Mouse (Mus musculus): ENCODE measurements around the gene Padi2. TPM values are rescaled to one million over a fixed set of nuclear protein-coding genes. Genes with fewer than 3 reads are reported as not detected.

Gene Padi2
- 0.23 and 1.3 TPM in 2 replicates for polyA plus RNA-seq (2014; fragmentation: Nextera tagmentation; extraction: Ambion mirVana)

GRCm38 (mm10) chr4:140906076-140906826 is at the start of gene Padi2:
TSS of gene Padi2 (plus strand) at chr4:140906344.
- Histone ChIP-seq H3K4me1 (replicated peaks; ENCODE audit: control insufficient read depth, insufficient read depth, low read length) (peaks cover 7% of the 10 kb centered on the region), H3K36me3 (ENCODE audit: control insufficient read depth, insufficient read depth, low read length) (no peaks in the 10 kb centered on the region), H3K9ac (ENCODE audit: low read length) (peak within 1 kb of the TSS; percentile 37; the same call in 1 of the 2 replicates), H3K27ac (ENCODE audit: low read depth, low read length) (no peak within 1 kb of the TSS), H3K27me3 (ENCODE audit: control insufficient read depth, insufficient read depth, low read length) (peaks cover 15% of the 10 kb centered on the region), H3K9me3 (ENCODE audit: control insufficient read depth, low read length) (no peaks in the 10 kb centered on the region), H3K4me2 (ENCODE audit: low read depth, low read length, severe bottlenecking) (peak within 1 kb of the TSS; percentile 65), H3K4me3 (ENCODE audit: low read depth, low read length) (peak within 1 kb of the TSS; percentile 29)
- peak; percentile 80 for ATAC-seq (replicated peaks; ENCODE audit: low FRiP score)
- peak; percentile 93 for DNase-seq (ENCODE audit: low spot score)
- 3% methylated on average over 37 of the region's 37 CpGs for whole genome bisulfite sequencing

GRCm38 (mm10) chr4:140857041-140857440 is 49.1 kb upstream of the Padi2 start:
- Histone ChIP-seq H3K9ac (ENCODE audit: low read length) (no peak overlapping the region), H3K27ac (ENCODE audit: low read depth, low read length) (no peak overlapping the region), H3K27me3 (ENCODE audit: control insufficient read depth, insufficient read depth, low read length) (no peaks in the 10 kb centered on the region), H3K9me3 (ENCODE audit: control insufficient read depth, low read length) (no peaks in the 10 kb centered on the region), H3K4me1 (replicated peaks; ENCODE audit: control insufficient read depth, insufficient read depth, low read length) (no peaks in the 10 kb centered on the region; the same call in 1 of the 2 replicates), H3K36me3 (ENCODE audit: control insufficient read depth, insufficient read depth, low read length) (no peaks in the 10 kb centered on the region), H3K4me2 (ENCODE audit: low read depth, low read length, severe bottlenecking) (no peak overlapping the region), H3K4me3 (ENCODE audit: low read depth, low read length) (no peak overlapping the region)
- ATAC-seq (replicated peaks; ENCODE audit: low FRiP score) (no peak), DNase-seq (ENCODE audit: low spot score) (no peak)
- WGBS = 86% methylated on average over 5 of the region's 5 CpGs

GRCm38 (mm10) chr4:140857813-140858212 is 48.3 kb upstream of the Padi2 start:
- Histone ChIP-seq H3K9me3 (ENCODE audit: control insufficient read depth, low read length) (no peaks in the 10 kb centered on the region), H3K4me3 (ENCODE audit: low read depth, low read length) (no peak overlapping the region), H3K4me2 (ENCODE audit: low read depth, low read length, severe bottlenecking) (no peak overlapping the region), H3K27me3 (ENCODE audit: control insufficient read depth, insufficient read depth, low read length) (no peaks in the 10 kb centered on the region), H3K36me3 (ENCODE audit: control insufficient read depth, insufficient read depth, low read length) (no peaks in the 10 kb centered on the region), H3K9ac (ENCODE audit: low read length) (no peak overlapping the region), H3K4me1 (replicated peaks; ENCODE audit: control insufficient read depth, insufficient read depth, low read length) (no peaks in the 10 kb centered on the region; the same call in 1 of the 2 replicates), H3K27ac (ENCODE audit: low read depth, low read length) (no peak overlapping the region)
- no peak for ATAC-seq (replicated peaks; ENCODE audit: low FRiP score)
- WGBS = 87% methylated on average over 7 of the region's 7 CpGs
- DNase-seq (ENCODE audit: low spot score) = no peak

GRCm38 (mm10) chr4:140859291-140859690 is 46.9 kb upstream of the Padi2 start:
- H3K27ac ChIP-seq (ENCODE audit: low read depth, low read length) = no peak overlapping the region

GRCm38 (mm10) chr4:140860125-140860766 is 45.9 kb upstream of the Padi2 start:
- no peak for ATAC-seq (replicated peaks; ENCODE audit: low FRiP score)
- H3K4me2 ChIP-seq (ENCODE audit: low read depth, low read length, severe bottlenecking) = no peak overlapping the region
- no peaks in the 10 kb centered on the region for H3K9me3 ChIP-seq (ENCODE audit: control insufficient read depth, low read length)
- H3K4me3 ChIP-seq (ENCODE audit: low read depth, low read length) = no peak overlapping the region
- H3K9ac ChIP-seq (ENCODE audit: low read length) = no peak overlapping the region
- WGBS = 60% methylated on average over 7 of the region's 7 CpGs
- no peak for DNase-seq (ENCODE audit: low spot score)
- no peaks in the 10 kb centered on the region; the same call in 1 of the 2 replicates for H3K4me1 ChIP-seq (replicated peaks; ENCODE audit: control insufficient read depth, insufficient read depth, low read length)
- H3K27me3 ChIP-seq (ENCODE audit: control insufficient read depth, insufficient read depth, low read length) = no peaks in the 10 kb centered on the region
- no peaks in the 10 kb centered on the region for H3K36me3 ChIP-seq (ENCODE audit: control insufficient read depth, insufficient read depth, low read length)
- H3K27ac ChIP-seq (ENCODE audit: low read depth, low read length) = no peak overlapping the region

More at GRCm38 (mm10) chr4:140859291-140859690, 46.9 kb upstream of the Padi2 start:
- no peak for ATAC-seq (replicated peaks; ENCODE audit: low FRiP score)
- H3K9ac ChIP-seq (ENCODE audit: low read length) = no peak overlapping the region
- no peak overlapping the region for H3K4me3 ChIP-seq (ENCODE audit: low read depth, low read length)
- no peak for DNase-seq (ENCODE audit: low spot score)
- WGBS = 83% methylated on average over 11 of the region's 11 CpGs
- no peaks in the 10 kb centered on the region for H3K27me3 ChIP-seq (ENCODE audit: control insufficient read depth, insufficient read depth, low read length)
- no peaks in the 10 kb centered on the region for H3K9me3 ChIP-seq (ENCODE audit: control insufficient read depth, low read length)
- H3K4me1 ChIP-seq (replicated peaks; ENCODE audit: control insufficient read depth, insufficient read depth, low read length) = no peaks in the 10 kb centered on the region; the same call in 1 of the 2 replicates
- no peak overlapping the region for H3K4me2 ChIP-seq (ENCODE audit: low read depth, low read length, severe bottlenecking)
- H3K36me3 ChIP-seq (ENCODE audit: control insufficient read depth, insufficient read depth, low read length) = no peaks in the 10 kb centered on the region

DNA sequence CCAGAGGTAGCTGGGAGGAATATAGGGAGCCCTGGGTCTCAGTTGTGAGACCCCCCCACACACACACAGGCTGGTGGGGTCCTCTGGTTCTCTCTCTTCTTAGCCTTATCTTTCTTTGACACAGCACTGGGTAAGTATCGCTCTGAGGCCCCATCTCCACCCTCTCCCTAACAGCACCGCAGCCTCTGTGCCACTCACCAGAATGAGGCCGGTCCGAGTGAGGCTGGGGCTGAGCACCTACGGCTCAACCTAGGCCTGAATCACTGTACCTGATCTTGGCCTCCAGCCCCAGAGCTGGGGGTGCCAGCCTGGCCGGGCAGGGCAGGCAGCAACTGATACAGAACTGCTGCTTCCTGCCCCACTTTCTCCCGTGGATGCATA is 45.4 kb upstream of the Padi2 start:
- Histone ChIP-seq H3K9ac (ENCODE audit: low read length) (no peak overlapping the region), H3K9me3 (ENCODE audit: control insufficient read depth, low read length) (no peaks in the 10 kb centered on the region), H3K27ac (ENCODE audit: low read depth, low read length) (no peak overlapping the region), H3K4me1 (replicated peaks; ENCODE audit: control insufficient read depth, insufficient read depth, low read length) (no peaks in the 10 kb centered on the region; the same call in 1 of the 2 replicates), H3K27me3 (ENCODE audit: control insufficient read depth, insufficient read depth, low read length) (no peaks in the 10 kb centered on the region), H3K36me3 (ENCODE audit: control insufficient read depth, insufficient read depth, low read length) (no peaks in the 10 kb centered on the region), H3K4me2 (ENCODE audit: low read depth, low read length, severe bottlenecking) (no peak overlapping the region), H3K4me3 (ENCODE audit: low read depth, low read length) (no peak overlapping the region)
- ATAC-seq (replicated peaks; ENCODE audit: low FRiP score) (no peak), DNase-seq (ENCODE audit: low spot score) (no peak)
- 85% methylated on average over 7 of the region's 7 CpGs for WGBS

- H3K27me3 ChIP-seq (ENCODE audit: control insufficient read depth, insufficient read depth, low read length) = no peaks in the 10 kb centered on the region
- H3K36me3 ChIP-seq (ENCODE audit: control insufficient read depth, insufficient read depth, low read length) = no peaks in the 10 kb centered on the region
- H3K4me1 ChIP-seq (replicated peaks; ENCODE audit: control insufficient read depth, insufficient read depth, low read length) = no peaks in the 10 kb centered on the region; the same call in 1 of the 2 replicates
- ATAC-seq (replicated peaks; ENCODE audit: low FRiP score) = no peak
- no peak for DNase-seq (ENCODE audit: low spot score)
- H3K4me2 ChIP-seq (ENCODE audit: low read depth, low read length, severe bottlenecking) = no peak overlapping the region
- H3K27ac ChIP-seq (ENCODE audit: low read depth, low read length) = no peak overlapping the region
- WGBS = 83% methylated on average over 11 of the region's 11 CpGs
- H3K9ac ChIP-seq (ENCODE audit: low read length) = no peak overlapping the region
- H3K4me3 ChIP-seq (ENCODE audit: low read depth, low read length) = no peak overlapping the region
- H3K9me3 ChIP-seq (ENCODE audit: control insufficient read depth, low read length) = no peaks in the 10 kb centered on the region
Observed at GRCm38 (mm10) chr4:140862036-140862650, 44.0 kb upstream of the Padi2 start.

- no peak for ATAC-seq (replicated peaks; ENCODE audit: low FRiP score)
- Histone ChIP-seq H3K27me3 (ENCODE audit: control insufficient read depth, insufficient read depth, low read length) (no peaks in the 10 kb centered on the region; the same call in 1 of the 2 replicates), H3K4me3 (ENCODE audit: low read depth, low read length) (no peak overlapping the region), H3K9me3 (ENCODE audit: control insufficient read depth, low read length) (no peaks in the 10 kb centered on the region), H3K36me3 (ENCODE audit: control insufficient read depth, insufficient read depth, low read length) (no peaks in the 10 kb centered on the region), H3K4me1 (replicated peaks; ENCODE audit: control insufficient read depth, insufficient read depth, low read length) (0 out of 2 replicates have a peak, but pooled peaks cover 3% of the 10 kb centered on the region), H3K27ac (ENCODE audit: low read depth, low read length) (no peak overlapping the region), H3K4me2 (ENCODE audit: low read depth, low read length, severe bottlenecking) (peak overlapping the region; percentile 24; the same call in 1 of the 2 replicates), H3K9ac (ENCODE audit: low read length) (no peak overlapping the region)
- no peak for DNase-seq (ENCODE audit: low spot score)
- WGBS = 2% methylated on average over 14 of the region's 14 CpGs
Observed at GRCm38 (mm10) chr4:140868484-140869190, 37.5 kb upstream of the Padi2 start.
